Mouse (Mus musculus) skeletal muscle tissue, adult 2 months (tissue): ENCODE measurements around the gene Tmtc4.

Experiments used
- DNase-seq: peaks from one replicate; pipeline ENCODE4 v3.0.0-alpha.2; 2012; ENCODE audit warnings: low read depth, low spot score

Tmtc4 gene

DNA sequence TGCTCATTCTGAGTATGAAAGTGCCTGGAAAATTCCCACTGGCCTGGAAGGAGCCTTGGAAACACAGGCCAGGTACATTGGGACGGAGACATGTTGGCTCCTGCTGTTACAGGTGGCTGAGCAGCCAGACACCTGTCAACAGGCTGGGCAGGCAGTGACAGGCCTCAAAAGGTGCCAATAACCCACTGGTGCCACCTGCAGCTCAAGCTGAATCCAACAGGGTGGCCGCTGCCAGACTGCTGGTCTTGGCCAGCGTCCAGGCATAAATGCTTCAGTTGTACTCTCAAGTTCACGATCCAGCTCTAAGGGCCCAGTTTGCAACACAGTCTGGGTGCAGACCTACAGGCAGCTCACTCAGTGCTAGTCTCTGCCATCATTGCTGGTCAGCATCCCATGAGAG, 81.0 kb downstream of the Tmtc4 start:
- DNase-seq, result peak; percentile 87

DNA sequence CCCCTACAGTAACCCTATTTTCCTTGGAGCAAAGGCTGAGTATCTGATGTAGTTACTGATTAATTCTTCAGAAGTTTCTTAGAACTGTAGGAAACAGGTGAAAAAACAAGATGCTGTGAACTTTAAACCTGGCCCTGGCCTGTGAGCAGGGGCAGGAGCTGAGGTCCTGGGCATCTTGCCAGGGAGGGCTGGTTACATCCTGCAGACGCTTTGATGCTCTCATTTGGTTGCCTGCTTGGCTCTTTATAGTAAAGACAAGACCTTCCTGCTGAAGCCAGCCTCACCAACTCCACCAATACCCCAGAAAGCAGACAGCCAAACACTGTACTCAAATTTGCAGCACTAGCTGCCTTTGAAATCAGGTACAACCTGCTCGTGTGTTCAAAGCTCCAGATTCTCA, 81.7 kb downstream of the Tmtc4 start:
- DNase-seq, result peak; percentile 32

DNA sequence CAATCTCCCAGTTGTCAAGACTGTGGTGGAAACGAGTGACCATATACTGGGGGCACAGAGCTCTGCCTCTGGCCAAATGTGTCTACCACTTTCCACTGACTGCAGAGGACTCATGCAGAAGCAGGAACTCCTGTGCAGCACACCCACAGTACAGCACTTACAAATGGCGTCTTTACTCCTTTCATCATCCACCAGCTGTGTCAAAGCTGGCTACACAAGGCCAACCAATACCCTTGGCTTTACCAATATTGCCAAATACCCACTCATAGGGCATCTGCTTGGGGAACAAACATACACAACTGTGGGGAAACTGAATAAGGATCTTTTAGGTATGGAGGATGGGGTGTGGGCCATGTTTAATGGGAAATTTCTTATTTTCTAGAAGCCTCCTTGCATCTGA, 82.1 kb downstream of the Tmtc4 start:
- no peak for DNase-seq

DNA sequence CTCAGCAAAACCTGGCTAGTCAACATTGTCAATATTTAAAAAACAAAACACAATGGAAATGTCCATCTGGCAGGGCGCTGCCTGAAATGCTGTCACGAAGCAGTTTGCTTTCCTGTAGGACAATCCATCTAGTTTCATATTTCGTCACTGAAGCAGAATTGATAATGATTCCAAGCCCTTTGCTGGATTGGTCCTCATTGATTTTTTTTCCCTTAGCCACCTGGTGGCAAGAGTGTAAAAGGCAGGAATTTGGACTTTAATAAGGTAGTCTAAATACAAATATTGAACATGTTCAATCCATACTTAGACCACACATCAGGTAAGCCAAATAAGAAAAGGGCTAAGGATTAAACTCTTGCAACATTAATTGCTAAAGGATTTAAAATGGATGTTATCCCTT, 82.7 kb downstream of the Tmtc4 start:
- DNase-seq, result no peak

DNA sequence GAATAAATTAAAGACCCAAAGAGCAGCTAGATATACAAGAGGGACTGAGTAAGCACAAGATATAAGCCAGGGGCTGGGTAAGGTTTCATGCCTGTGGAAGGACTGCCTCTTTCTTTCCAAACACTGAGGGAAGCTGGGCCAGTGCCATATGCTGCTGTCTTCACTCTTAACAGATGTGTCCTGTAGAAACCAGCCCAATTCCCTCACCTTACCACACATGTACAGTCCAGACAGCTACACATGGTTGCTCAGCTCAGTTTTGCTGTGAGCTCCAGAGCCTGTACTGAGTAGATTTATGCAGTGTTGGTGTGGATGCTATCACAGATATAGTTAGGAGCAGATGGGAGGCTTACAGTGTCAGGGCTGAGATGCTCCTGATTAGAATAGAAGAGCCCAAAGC, 83.2 kb downstream of the Tmtc4 start:
- peak; percentile 25 for DNase-seq

DNA sequence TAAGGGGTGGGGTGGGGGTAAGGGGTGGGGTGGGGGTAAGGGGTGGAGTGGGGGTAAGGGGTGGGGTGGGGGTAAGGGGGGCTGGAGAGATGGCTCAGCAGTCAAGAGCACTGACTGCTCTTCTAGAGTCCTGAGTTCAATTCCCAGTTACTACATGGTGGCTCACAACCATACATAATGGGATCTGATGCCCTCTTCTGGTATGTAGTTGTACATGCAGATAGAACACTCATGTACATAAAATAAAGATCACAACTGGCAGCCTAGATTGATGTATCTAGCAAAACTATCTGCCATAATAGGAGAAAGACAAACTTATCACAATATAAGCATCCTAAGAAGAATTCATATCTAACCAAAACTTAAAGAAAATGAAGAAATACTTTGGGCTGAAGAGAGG, 85.3 kb downstream of the Tmtc4 start:
- DNase-seq, result no peak

DNA sequence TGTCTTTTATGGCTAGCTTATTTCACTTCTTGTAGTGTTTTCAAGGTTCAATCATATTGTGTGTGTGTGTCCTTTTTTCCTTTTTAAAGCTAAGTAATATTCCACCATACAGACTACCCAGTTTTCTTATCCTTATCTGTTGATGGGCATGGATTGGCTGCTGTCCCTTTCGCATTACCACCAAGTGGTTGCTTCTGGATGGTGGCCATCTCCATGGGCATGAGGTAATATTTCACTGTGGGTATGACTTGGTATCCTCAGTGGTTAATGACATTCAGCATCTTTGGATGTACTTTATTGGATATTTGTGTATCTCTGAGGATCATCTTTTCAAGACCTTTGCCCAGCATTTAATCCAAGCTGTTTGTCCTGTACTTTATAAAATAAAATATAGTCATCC, 87.7 kb downstream of the Tmtc4 start:
- DNase-seq, result no peak

DNA sequence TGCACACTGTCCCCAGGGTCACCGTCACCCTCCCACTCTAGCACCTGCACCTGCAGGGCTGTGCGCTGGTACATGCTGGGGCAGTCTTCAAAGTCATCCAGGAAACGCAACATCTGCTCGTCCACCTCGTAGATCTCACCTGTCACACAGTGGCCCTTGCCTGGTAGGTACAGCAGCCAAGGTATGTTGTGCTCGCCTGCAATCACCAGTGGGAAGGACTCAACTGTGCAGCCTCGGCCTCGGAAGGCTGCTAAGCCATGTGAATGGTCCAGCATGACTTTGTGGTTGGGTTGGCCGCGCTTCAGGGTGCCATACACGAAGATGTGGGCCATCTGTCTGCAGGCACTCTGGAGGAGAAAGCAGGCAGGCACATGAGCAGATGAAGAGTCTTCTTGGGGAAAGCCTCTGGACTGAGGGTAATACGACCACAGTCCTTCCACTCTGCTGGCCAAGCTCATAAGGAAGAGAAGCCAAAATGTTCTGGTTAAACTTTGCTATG, 92.3 kb downstream of the Tmtc4 start:
- no peak for DNase-seq

DNA sequence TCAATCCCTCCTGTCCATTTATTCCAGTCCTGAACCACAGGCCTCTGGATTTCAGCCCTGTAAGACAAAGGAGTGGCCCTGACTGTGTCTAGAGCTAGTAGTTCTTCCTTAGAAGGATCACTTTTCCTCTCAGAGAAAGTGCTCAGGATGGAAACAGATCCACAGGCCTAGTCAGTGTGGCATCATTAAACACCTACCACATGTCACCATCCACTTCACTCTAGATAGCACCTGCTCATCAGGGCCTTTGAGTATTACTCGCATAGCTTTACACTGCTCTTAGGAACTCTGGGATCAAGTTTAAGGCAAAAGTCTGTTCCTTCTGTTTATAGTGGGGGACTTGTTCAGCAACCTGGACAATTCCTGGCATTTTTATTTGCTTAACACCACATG, 95.4 kb downstream of the Tmtc4 start:
- no peak for DNase-seq

DNA sequence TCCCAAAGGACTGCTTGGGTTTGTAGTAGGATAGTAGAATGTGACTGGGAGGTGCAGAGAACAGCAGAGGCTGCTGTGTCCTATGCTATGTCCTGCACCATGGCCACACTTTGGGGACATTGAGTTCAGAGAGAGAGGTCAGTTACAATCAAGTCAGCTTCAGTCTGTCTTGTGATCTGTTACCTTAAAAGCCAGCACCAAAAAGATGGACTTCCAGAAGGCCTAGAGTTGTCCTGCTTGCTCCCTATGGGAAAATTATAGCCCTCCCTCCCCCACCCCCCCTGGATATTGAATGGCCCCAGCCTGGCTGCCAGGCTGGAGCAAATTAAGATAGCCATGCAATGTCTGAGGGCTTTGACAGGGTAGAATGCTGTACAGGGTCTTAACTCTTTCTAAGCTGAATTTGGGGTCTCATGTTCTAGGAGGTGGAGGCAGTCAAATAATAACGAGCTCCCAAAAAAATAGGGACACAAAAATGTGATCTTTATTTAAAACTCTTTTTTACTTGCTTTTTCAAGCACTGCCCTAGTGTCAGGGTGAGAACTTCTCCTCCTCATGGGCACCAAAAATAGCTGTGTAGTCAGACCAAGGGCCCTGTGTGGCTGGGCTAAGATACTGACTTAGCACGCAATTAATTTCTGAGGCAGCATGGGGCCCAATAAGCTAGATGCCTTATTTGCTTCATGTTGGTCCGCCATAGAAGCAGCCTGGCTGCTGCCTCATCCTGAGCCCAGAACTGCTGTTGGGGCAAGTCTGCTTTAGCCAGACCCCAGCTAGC, 95.9 kb downstream of the Tmtc4 start:
- DNase-seq, result no peak

DNA sequence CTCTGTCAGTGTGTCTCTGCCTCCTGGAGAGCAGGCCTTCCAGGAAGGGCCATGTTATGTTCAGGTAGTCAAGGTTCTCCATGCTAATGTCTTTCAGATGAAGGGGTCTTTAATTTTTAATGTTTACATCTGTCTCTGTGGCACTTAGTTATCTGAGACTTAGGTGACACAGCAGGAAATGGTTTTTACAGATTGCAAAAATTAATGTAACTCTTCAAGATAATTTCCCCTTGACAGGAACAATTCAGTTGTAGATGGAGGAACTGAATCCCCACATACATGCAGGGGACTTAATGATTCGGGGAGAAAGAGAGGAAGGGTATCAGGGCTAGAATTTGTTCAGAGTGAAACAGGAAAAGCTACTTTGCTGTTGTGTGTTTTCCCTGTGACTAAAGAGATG, 96.6 kb downstream of the Tmtc4 start:
- no peak for DNase-seq

DNA sequence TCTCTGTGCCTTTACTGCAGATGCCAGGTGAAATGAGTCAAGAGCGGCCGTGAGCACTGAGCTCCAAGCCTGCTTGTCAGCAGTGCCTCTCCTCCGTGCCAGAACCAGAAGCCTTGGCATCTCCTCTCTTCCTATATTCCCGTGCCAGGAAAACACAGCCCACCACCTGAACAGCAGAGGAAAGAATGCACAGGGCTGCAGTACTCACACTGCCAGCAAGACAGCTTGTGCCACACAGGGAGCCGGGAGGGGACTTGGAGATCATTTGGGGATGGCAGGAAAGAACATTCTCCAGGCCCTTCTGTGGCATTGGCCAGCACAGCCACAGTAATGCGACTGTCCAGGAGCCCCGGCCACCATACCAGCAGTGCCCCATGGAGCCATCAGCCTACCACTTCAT, 97.9 kb downstream of the Tmtc4 start:
- no peak for DNase-seq

DNA sequence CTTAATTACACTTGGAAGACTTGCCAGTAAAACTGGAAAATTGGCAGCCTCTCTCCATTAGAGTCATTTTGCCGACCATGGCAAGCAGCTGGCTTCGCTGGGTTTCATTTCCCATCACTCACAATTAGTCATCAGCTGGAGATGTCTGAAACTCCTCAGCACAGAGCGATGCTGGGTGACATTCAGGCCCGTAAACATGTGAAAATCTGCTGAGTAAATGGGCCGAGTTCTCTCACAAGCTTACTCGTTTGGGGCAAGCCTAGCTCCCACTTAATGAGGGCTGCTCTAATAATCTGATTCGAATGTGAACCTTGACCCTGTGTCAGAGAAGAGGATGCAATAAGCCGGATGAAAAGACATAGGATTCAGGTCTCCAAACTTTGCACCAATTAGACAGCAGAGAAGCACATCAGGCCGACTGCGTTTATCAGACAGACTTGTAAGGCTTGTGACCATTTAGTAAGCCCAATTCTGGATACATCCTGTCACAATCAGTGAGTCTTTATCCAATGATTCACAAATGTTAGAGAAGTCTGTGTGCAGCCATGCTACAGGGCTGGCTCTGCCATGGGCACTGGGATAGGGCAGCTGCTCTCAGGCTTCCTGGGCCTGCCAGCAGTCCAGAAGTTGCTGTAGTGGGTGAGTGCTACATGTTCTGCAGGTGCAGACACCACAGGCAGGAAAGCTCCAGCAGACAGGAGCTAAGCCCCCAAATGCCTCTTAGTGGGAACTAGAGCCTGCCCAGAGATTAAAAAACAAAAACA, 99.8 kb downstream of the Tmtc4 start:
- no peak for DNase-seq

DNA sequence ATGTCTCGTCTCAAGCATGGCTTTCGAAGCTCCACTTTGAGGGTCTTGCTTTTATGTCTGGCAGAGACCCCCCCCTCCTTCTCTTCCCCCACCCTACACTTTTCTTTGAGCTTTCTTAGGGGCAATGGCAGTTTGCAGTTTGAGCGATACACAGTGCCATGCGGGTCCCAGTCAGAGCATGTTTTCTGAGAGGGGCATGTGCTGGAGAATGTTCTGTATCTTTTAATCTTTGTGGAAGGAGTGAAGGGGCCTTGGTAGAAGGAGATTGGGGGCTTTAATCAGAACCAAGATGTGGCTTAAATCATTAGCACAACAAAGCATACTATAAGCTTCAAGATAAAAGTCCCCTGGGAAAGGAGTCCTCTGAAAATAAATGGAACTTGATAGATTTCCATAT, 100.4 kb downstream of the Tmtc4 start:
- no peak for DNase-seq

DNA sequence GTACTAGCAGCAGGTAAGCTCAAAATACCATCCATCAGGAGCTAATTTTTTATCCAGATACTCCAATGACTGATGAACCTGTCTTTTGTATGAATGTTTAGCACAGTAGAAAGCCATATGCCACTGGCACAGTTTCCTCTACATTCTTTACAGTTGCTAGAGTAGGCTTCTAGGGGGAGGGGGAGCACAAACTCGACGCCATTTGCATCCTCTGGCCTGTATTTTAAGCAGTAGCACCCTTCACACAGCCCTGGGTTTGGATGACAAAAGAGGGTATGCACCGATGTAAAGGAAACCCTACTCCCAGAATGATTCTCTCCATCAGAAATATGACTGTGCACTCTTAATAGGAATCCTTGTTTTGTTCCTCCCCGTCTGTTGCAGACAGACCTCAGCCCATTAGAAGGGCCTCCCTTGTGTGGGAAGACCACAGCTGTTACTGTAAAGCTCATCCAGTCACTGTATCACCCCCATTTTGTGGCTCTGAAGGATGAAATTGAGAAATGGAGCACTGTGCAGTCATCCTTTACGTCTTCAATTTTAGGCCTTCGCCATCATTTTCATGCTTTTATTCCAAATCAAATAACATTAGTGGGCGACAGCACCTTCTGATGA, 100.9 kb downstream of the Tmtc4 start:
- DNase-seq, result no peak

DNA sequence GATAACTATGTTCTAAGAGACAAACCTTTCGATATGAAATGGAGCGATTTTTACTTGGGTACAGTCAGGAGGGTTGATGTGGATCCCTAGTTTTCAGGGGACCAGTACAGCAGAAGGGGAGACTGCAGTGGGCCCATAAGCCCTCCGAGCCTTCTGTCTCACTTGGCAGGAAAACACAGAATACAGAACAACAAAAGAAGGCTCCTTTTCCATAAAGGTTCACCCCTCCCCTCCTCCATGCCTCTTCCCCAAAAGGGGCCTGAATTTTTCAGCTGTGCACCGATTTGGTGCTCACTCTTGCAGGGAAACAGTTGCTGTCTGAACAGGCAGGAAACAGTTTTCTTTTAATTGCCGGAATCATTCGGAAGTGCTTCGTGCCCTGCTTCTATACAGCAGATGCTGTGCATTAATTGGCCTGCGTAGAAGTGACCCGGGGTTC, 101.6 kb downstream of the Tmtc4 start:
- DNase-seq, result no peak

DNA sequence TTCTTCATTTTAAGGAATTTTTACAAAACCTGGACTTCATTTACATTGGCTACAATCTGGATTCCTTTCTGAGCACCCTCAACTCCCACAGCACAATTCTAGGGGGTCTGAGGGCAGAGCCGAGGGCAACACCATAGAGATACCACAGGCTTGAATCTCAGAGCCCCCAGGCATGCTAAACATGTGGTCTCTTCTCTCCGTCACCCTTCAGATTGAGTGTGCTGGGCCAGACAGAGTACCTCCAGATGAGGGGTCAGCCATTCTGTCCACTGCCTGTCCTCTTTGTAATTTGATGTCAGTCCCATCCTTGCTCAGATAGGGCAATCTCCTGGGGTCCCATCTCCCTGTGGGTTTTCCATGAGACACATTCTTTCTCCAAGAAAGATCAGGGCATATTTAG, 102.1 kb downstream of the Tmtc4 start:
- no peak for DNase-seq

DNA sequence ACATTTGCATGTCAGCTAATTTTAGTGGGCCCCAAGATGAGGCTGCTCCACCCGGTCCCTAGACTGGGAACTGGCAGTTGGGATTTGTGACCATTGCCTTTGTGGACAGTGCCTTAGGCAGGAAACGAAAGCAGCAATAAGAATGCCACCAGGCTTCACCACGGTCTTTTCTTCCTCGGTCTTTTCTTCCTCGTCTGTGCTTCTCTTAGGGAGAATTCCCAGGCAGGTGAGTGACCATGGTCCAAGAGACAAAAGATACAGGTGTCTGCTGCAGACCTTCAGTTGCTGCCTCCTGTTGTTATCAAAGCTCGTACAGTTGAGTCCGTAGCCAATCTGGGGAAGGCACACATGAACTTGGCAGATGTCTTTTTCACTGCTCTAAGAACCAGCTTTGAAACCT, 103.5 kb downstream of the Tmtc4 start:
- no peak for DNase-seq

DNA sequence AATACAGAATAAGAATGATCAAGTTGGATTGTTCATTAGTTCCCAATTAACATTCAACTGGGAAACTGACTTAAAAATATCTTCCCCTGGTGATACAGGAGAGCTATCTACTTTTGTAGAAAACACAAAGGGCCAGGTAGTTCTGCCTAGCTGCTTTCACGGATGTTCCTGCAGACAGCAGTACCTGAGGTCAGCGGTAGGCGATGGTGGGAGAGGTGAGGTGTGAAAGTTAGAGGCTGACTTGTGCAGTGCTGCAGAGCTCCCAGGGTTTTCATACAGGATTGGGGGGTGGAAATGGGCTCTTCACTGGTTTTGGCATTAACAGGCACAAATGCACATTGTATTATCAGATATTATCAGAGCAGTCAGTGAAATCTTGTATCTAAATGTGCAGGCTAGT, 106.0 kb downstream of the Tmtc4 start:
- DNase-seq, result no peak

DNA sequence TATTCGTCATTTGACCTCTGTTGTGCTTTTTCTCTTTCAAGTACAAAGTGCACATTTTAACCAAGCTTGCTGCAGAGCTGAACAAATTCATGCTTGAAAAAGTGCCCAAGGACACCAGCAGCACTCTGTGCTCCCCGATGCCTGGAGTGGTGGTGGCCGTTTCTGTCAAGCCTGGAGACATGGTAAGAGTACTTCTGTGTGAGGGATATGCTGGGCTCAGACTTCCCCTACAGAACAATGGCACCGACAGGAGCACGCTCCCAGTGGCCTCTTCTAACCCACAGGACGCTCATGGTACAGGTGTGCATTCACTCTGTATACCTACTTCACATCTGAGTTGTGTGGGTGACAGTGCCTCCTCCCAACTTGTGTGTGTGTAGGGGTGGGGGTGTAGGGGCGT, 107.1 kb downstream of the Tmtc4 start:
- DNase-seq, result no peak

DNA sequence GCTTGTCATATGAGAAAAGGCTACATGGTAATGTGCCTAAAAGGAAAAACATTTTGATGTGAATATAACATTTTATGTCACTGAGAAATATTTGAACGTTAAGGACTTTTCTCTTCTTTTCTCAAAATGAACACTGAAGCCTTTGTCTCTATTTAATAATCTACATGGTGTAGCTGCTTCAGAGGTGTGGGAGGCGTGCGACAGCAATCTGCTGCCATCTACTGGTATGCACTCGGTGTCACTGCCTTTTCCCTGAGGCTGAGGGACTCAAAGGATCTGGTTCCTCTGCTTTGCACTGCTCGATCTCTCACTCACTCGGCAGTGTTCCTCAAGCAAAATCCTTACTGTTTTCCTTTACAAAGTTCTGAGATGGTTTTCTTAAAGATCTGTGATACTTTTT, 107.7 kb downstream of the Tmtc4 start:
- peak; percentile 45 for DNase-seq

DNA sequence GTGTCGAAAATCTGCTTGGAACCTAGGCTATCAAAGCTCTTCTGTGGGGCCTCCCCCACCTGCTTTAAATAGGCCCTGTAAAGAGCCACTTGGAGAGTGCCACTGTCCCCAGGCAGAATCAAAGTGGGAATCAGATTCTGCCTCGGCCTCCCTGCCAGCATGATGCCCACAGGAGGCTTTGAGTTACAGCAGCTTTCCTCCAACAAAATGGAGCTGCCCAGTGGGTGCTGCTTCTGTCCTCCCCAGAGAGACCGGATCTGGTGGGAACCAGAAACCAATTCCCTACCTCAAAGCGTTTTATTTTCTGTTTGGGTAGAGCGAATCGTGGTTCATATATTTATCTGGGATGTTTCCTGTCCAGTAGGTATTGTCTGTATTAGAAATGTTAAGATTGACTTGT, 108.2 kb downstream of the Tmtc4 start:
- peak; percentile 15 for DNase-seq

DNA sequence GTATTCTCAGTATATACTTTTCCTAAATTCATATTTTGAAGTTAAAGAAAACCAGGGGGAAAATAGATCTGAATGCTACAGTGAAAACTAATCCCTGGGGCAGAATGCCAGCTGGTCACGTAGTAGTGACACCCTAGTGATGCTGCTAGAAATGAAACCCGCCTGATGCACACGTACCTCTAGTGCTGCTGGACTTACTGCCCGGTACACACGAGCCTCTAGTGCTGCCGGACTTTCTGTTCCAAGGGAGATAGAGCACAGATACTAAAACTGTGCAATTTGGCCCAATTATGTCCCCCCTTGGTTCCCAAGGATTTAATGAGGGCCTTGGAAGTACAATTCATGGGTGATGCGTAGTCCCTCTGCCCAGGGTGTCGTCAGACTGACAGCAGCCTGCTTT, 108.8 kb downstream of the Tmtc4 start:
- DNase-seq, result no peak
